Mouse (Mus musculus): ENCODE results near the gene Fam241b.

Fam241b gene

DNA sequence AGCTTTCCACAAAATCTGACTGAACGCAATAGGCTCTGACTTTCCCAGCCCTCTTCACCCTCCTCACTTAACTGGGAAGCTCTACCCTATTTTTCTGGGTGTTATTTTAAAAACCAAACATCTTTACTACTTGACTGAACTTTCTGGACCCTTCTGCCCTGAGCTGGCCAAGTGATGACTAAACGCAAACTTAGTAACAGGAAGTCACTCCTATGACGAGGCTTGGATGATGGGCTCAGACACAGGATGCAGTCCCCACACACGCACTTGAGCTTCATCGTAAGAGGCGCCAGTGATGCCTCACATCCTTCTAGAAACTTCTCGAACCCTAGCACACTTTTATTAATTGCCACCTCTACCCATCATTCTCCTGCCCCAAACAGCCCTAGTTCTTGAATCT is 74.3 kb downstream of the Fam241b start:
- DNase-seq = no peak

- no peak for DNase-seq
Measured at GRCm38 (mm10) chr10:62068532-62068931, 75.2 kb downstream of the Fam241b start.

- DNase-seq = no peak
Measured at GRCm38 (mm10) chr10:62066213-62066612, 77.5 kb downstream of the Fam241b start.

- DNase-seq = no peak
Measured at GRCm38 (mm10) chr10:62062786-62063185, 80.9 kb downstream of the Fam241b start.

DNA sequence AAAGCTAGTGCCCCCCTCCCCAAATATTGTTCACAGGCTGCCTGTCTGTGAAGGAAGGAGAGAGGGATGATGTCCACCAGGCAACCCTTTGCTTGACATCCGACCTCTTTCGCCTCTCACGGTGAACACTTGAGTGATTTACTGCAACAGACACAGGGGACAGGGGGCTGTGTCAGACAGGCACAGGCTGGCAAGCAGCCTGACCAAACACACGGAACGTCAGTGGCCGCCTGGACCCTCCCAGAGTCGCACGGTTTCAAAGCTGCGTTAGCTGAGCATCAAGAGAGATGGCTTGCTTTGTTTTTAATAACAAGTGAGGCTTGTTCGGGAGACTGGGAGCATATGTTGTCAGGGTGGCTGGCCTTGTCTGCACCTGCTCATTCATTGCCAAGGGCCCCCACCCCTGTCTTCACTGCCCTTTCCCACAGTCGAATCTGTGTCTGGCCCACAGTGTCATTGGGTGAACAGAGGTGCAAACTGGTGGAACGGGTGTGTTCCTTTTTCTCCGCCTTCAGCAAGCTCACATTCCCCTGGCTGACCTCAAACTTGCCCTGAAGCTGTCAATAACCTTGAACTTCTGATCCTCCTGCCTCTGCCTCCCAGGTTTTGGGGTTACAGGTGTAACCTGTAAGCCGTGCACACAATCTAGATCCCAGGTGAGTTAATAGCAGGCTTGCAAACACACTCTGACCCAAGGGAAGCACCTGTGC is 82.6 kb downstream of the Fam241b start:
- DNase-seq = no peak

GRCm38 (mm10) chr10:62060224-62060913 is 83.4 kb downstream of the Fam241b start:
- no peak for DNase-seq

GRCm38 (mm10) chr10:62058508-62059375 is 85.0 kb downstream of the Fam241b start:
- DNase-seq = no peak
